Mouse (Mus musculus): ENCODE results near the gene Frrs1. TPM values are rescaled to one million over a fixed set of nuclear protein-coding genes. Genes with fewer than 3 reads are reported as not detected.

Frrs1 gene
- polyA plus RNA-seq, 1 experiment from 2014 or later, result 34.5 TPM

- no peak overlapping the region for H3K4me3 ChIP-seq (replicated peaks)
- ATAC-seq (ENCODE audit: insufficient read depth, low FRiP score, low read depth), result no peak
- no peaks in the 10 kb centered on the region for H3K9me3 ChIP-seq
- H3K27me3 ChIP-seq (replicated peaks), result no peaks in the 10 kb centered on the region
- no peak overlapping the region for H3K27ac ChIP-seq
- no peak overlapping the region for H3K4me2 ChIP-seq
- H3K4me1 ChIP-seq, result no peaks in the 10 kb centered on the region
- H3K36me3 ChIP-seq, result no peaks in the 10 kb centered on the region
- H3K9ac ChIP-seq, result no peak overlapping the region
- 92% methylated on average over 8 of the region's 8 CpGs for WGBS
Observed at GRCm38 (mm10) chr3:116884941-116885340, 25.7 kb downstream of the Frrs1 start.

- ATAC-seq (ENCODE audit: insufficient read depth, low FRiP score, low read depth), result no peak
Observed at GRCm38 (mm10) chr3:116889358-116889757, 30.1 kb downstream of the Frrs1 start.

GRCm38 (mm10) chr3:116890576-116890975 lies 31.3 kb downstream of the Frrs1 start:
- no peak for ATAC-seq (ENCODE audit: insufficient read depth, low FRiP score, low read depth)
- 91% methylated on average over 4 of the region's 4 CpGs for WGBS
- no peak overlapping the region for H3K9ac ChIP-seq
- no peaks in the 10 kb centered on the region for H3K36me3 ChIP-seq
- H3K27me3 ChIP-seq (replicated peaks), result no peaks in the 10 kb centered on the region
- no peak overlapping the region for H3K4me2 ChIP-seq
- no peaks in the 10 kb centered on the region for H3K9me3 ChIP-seq
- no peak overlapping the region for H3K4me3 ChIP-seq (replicated peaks)
- H3K4me1 ChIP-seq, result no peaks in the 10 kb centered on the region
- no peak overlapping the region for H3K27ac ChIP-seq

More at GRCm38 (mm10) chr3:116889358-116889757, 30.1 kb downstream of the Frrs1 start:
- Histone ChIP-seq H3K9me3 (no peaks in the 10 kb centered on the region), H3K27ac (no peak overlapping the region), H3K27me3 (replicated peaks) (no peaks in the 10 kb centered on the region), H3K4me2 (no peak overlapping the region), H3K9ac (no peak overlapping the region), H3K4me3 (replicated peaks) (no peak overlapping the region), H3K4me1 (no peaks in the 10 kb centered on the region), H3K36me3 (no peaks in the 10 kb centered on the region)
- 90% methylated on average over 7 of the region's 7 CpGs for WGBS

- H3K4me2 ChIP-seq, result no peak overlapping the region
- no peaks in the 10 kb centered on the region for H3K36me3 ChIP-seq
- no peaks in the 10 kb centered on the region for H3K27me3 ChIP-seq (replicated peaks)
- no peak overlapping the region for H3K27ac ChIP-seq
- no peaks in the 10 kb centered on the region for H3K4me1 ChIP-seq
- no peak overlapping the region for H3K4me3 ChIP-seq (replicated peaks)
- ATAC-seq (ENCODE audit: insufficient read depth, low FRiP score, low read depth), result no peak
- 85% methylated on average over 17 of the region's 17 CpGs for WGBS
- H3K9ac ChIP-seq, result no peak overlapping the region
- H3K9me3 ChIP-seq, result no peaks in the 10 kb centered on the region
Observed at GRCm38 (mm10) chr3:116891436-116892205, 32.4 kb downstream of the Frrs1 start.

- no peak overlapping the region for H3K4me3 ChIP-seq (replicated peaks)
- WGBS, result 94% methylated on average over 6 of the region's 6 CpGs
Observed at GRCm38 (mm10) chr3:116892206-116892563, 32.9 kb downstream of the Frrs1 start.

GRCm38 (mm10) chr3:116892872-116893271 lies 33.6 kb downstream of the Frrs1 start:
- no peak overlapping the region for H3K4me2 ChIP-seq
- H3K9me3 ChIP-seq, result no peaks in the 10 kb centered on the region
- ATAC-seq (ENCODE audit: insufficient read depth, low FRiP score, low read depth), result no peak; the same call in 1 of the 2 replicates
- no peaks in the 10 kb centered on the region for H3K27me3 ChIP-seq (replicated peaks)
- H3K27ac ChIP-seq, result no peak overlapping the region
- no peaks in the 10 kb centered on the region for H3K36me3 ChIP-seq
- no peak overlapping the region for H3K4me3 ChIP-seq (replicated peaks)
- H3K9ac ChIP-seq, result no peak overlapping the region
- H3K4me1 ChIP-seq, result no peaks in the 10 kb centered on the region
- 65% methylated on average over 9 of the region's 9 CpGs for WGBS

More at GRCm38 (mm10) chr3:116892206-116892563, 32.9 kb downstream of the Frrs1 start:
- H3K27ac ChIP-seq, result no peak overlapping the region
- no peak overlapping the region for H3K9ac ChIP-seq
- H3K27me3 ChIP-seq (replicated peaks), result no peaks in the 10 kb centered on the region
- no peaks in the 10 kb centered on the region for H3K9me3 ChIP-seq
- no peak overlapping the region for H3K4me2 ChIP-seq
- no peaks in the 10 kb centered on the region for H3K36me3 ChIP-seq
- no peak for ATAC-seq (ENCODE audit: insufficient read depth, low FRiP score, low read depth)
- H3K4me1 ChIP-seq, result no peaks in the 10 kb centered on the region

- no peaks in the 10 kb centered on the region for H3K36me3 ChIP-seq
- no peak for ATAC-seq (ENCODE audit: insufficient read depth, low FRiP score, low read depth)
- H3K9ac ChIP-seq, result no peak overlapping the region
- no peak overlapping the region for H3K4me2 ChIP-seq
- no peaks in the 10 kb centered on the region for H3K27me3 ChIP-seq (replicated peaks)
- no peak overlapping the region for H3K27ac ChIP-seq
- H3K4me3 ChIP-seq (replicated peaks), result no peak overlapping the region
- 27% methylated on average over 6 of the region's 6 CpGs for WGBS
- H3K9me3 ChIP-seq, result no peaks in the 10 kb centered on the region
- no peaks in the 10 kb centered on the region for H3K4me1 ChIP-seq
Observed at GRCm38 (mm10) chr3:116904158-116904557, 44.9 kb downstream of the Frrs1 start.

- ATAC-seq (ENCODE audit: insufficient read depth, low FRiP score, low read depth), result no peak
Observed at GRCm38 (mm10) chr3:116905898-116906297, 46.6 kb downstream of the Frrs1 start.

GRCm38 (mm10) chr3:116906596-116906995 lies 47.3 kb downstream of the Frrs1 start:
- 83% methylated on average over 9 of the region's 9 CpGs for WGBS
- H3K36me3 ChIP-seq, result no peaks in the 10 kb centered on the region
- H3K4me2 ChIP-seq, result no peak overlapping the region

More at GRCm38 (mm10) chr3:116905898-116906297, 46.6 kb downstream of the Frrs1 start:
- 84% methylated on average over 16 of the region's 16 CpGs for WGBS
- H3K4me2 ChIP-seq, result no peak overlapping the region
- H3K9me3 ChIP-seq, result no peaks in the 10 kb centered on the region
- no peak overlapping the region for H3K9ac ChIP-seq
- no peaks in the 10 kb centered on the region for H3K4me1 ChIP-seq
- no peaks in the 10 kb centered on the region for H3K36me3 ChIP-seq
- no peak overlapping the region for H3K27ac ChIP-seq
- H3K4me3 ChIP-seq (replicated peaks), result no peak overlapping the region
- H3K27me3 ChIP-seq (replicated peaks), result no peaks in the 10 kb centered on the region

GRCm38 (mm10) chr3:116914374-116914773 lies 55.1 kb downstream of the Frrs1 start:
- Histone ChIP-seq H3K4me2 (no peak overlapping the region), H3K9me3 (no peaks in the 10 kb centered on the region), H3K27me3 (replicated peaks) (no peaks in the 10 kb centered on the region), H3K36me3 (no peaks in the 10 kb centered on the region), H3K27ac (no peak overlapping the region), H3K9ac (no peak overlapping the region), H3K4me3 (replicated peaks) (no peak overlapping the region), H3K4me1 (no peaks in the 10 kb centered on the region)
- no peak for ATAC-seq (ENCODE audit: insufficient read depth, low FRiP score, low read depth)
- 79% methylated on average over 6 of the region's 6 CpGs for WGBS

More at GRCm38 (mm10) chr3:116906596-116906995, 47.3 kb downstream of the Frrs1 start:
- Histone ChIP-seq H3K27me3 (replicated peaks) (no peaks in the 10 kb centered on the region), H3K27ac (no peak overlapping the region), H3K9ac (no peak overlapping the region), H3K4me3 (replicated peaks) (no peak overlapping the region), H3K4me1 (no peaks in the 10 kb centered on the region), H3K9me3 (no peaks in the 10 kb centered on the region)
- no peak for ATAC-seq (ENCODE audit: insufficient read depth, low FRiP score, low read depth)

GRCm38 (mm10) chr3:116914931-116915330 lies 55.7 kb downstream of the Frrs1 start:
- Histone ChIP-seq H3K27me3 (replicated peaks) (no peaks in the 10 kb centered on the region), H3K4me3 (replicated peaks) (no peak overlapping the region), H3K9me3 (no peaks in the 10 kb centered on the region), H3K4me2 (no peak overlapping the region), H3K36me3 (no peaks in the 10 kb centered on the region), H3K4me1 (no peaks in the 10 kb centered on the region), H3K27ac (no peak overlapping the region), H3K9ac (no peak overlapping the region)
- no peak for ATAC-seq (ENCODE audit: insufficient read depth, low FRiP score, low read depth)
- WGBS, result 70% methylated on average over 3 of the region's 3 CpGs

- H3K9ac ChIP-seq, result no peak overlapping the region
- no peak overlapping the region for H3K27ac ChIP-seq
- no peaks in the 10 kb centered on the region for H3K4me1 ChIP-seq
- WGBS, result 91% methylated on average over 4 of the region's 4 CpGs
- H3K36me3 ChIP-seq, result no peaks in the 10 kb centered on the region
- no peak for ATAC-seq (ENCODE audit: insufficient read depth, low FRiP score, low read depth)
- H3K27me3 ChIP-seq (replicated peaks), result no peaks in the 10 kb centered on the region
- no peak overlapping the region for H3K4me3 ChIP-seq (replicated peaks)
- H3K9me3 ChIP-seq, result no peaks in the 10 kb centered on the region
- H3K4me2 ChIP-seq, result no peak overlapping the region
Observed at GRCm38 (mm10) chr3:116917016-116917415, 57.8 kb downstream of the Frrs1 start.
